Mouse (Mus musculus) neural tube, embryonic 15.5 days (tissue): Measurements from ENCODE around the gene Car1. TPM values are rescaled to one million over a fixed set of nuclear protein-coding genes. Genes with fewer than 3 reads are reported as not detected.
"Not testable (repeated sequence)": the region's sequence is repeated elsewhere in the genome, so short reads cannot be mapped to it uniquely, and the experiment has no call there.

Experiments used
- ATAC-seq: fragments of 200-750 bp; cut with Nextera tagmentation; 2 replicates; pipeline ENCODE4 v1.8.0; 2017; ENCODE audit warnings: mild to moderate bottlenecking, moderate TSS enrichment, moderate library complexity; ENCODE audit not compliant: low FRiP score
- H3K27ac ChIP-seq: fragments of 300-500 bp; sonication (generic); replicated peaks from 2 replicates; pipeline ENCODE4 v1.5.1; 2015; ENCODE audit warnings: mild to moderate bottlenecking, inconsistent platforms
- H3K27me3 ChIP-seq: fragments of 300-500 bp; sonication (generic); replicated peaks from 2 replicates; pipeline ENCODE4 v1.6.1; 2015; ENCODE audit warnings: inconsistent platforms
- H3K36me3 ChIP-seq: fragments of 300-500 bp; sonication (generic); 2 replicates; pipeline ENCODE4 v1.6.1; 2015; ENCODE audit warnings: inconsistent platforms
- H3K4me1 ChIP-seq: fragments of 300-500 bp; sonication (generic); 2 replicates; pipeline ENCODE4 v1.6.1; 2015; ENCODE audit warnings: inconsistent platforms
- H3K4me2 ChIP-seq: fragments of 300-500 bp; sonication (generic); 2 replicates; pipeline ENCODE4 v1.6.1; 2015; ENCODE audit warnings: inconsistent platforms, mild to moderate bottlenecking, moderate library complexity
- H3K4me3 ChIP-seq: fragments of 300-500 bp; sonication (generic); replicated peaks from 2 replicates; pipeline ENCODE4 v1.5.1; 2015; ENCODE audit warnings: mild to moderate bottlenecking, inconsistent platforms
- H3K9ac ChIP-seq: fragments of 300-500 bp; sonication (generic); replicated peaks from 2 replicates; pipeline ENCODE4 v1.6.1; 2015; ENCODE audit warnings: mild to moderate bottlenecking, inconsistent platforms
- H3K9me3 ChIP-seq: fragments of 300-500 bp; sonication (generic); replicated peaks from 2 replicates; pipeline ENCODE4 v1.6.1; 2016; ENCODE audit warnings: inconsistent platforms
- WGBS: fragments of 180-500 bp; shearing (Covaris S2); methylation state at CpG from one replicate; pipeline ENCODE4 v1.1.7; 2015; ENCODE audit warnings: mixed read lengths; 5-methylcytosine and 5-hydroxymethylcytosine counted together
- polyA plus RNA-seq: library from polyadenylated mRNA; unstranded; fragments of >200 nt; fragmentation: Nextera tagmentation; extraction: Ambion mirVana; gene quantifications from 2 replicates; pipeline ENCODE4 v1.2.1, GENCODE M21; 2015

Gene Car1
- polyA plus RNA-seq, 1 experiment from 2014 or later: not detected

DNA sequence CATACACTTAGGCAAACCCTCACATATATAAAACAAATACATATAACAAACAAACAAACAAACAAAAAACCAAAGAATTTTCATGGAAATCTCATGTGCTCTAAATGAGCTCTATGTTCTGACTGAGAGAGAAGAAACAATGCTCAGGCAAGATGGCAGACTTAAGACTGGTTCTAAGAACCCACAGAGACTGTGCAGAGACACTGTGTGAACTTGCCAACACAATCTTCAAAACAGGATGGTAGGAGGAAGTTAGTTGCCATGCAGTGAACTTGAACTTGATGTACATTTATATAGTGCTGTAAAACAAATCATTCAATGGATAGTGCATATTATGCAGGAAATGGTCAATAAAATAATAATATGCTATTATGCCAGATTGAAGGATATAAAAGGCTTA lies 1.5 kb downstream of the Car1 start:
- Histone ChIP-seq H3K9me3 (no peaks in the 10 kb centered on the region), H3K27ac (no peak overlapping the region), H3K36me3 (no peaks in the 10 kb centered on the region), H3K4me3 (no peak overlapping the region), H3K4me1 (no peaks in the 10 kb centered on the region), H3K27me3 (no peaks in the 10 kb centered on the region), H3K9ac (no peak overlapping the region), H3K4me2 (no peak overlapping the region)
- no peak for ATAC-seq

DNA sequence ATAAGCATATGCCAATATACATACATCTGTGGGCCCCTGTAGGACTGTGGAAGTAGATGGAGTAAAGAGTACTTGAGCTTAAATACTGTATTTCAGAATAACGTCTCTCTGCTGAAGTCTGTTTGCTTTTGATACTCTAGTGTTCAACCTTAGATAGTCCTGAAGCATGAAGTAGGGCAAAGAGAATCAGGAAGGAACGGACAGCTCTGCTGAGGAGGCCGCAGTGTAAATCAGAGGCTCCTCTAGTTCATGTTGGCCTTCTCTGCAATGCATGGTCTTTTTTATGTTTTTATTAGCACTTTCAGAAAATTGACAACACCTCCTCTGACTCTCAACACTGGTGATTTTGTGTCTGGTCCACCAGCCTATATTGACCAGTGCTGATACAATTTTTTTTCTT lies 2.2 kb downstream of the Car1 start:
- no peaks in the 10 kb centered on the region for H3K9me3 ChIP-seq
- 94% methylated on average over 3 of the region's 3 CpGs for WGBS
- no peaks in the 10 kb centered on the region for H3K4me1 ChIP-seq
- no peak overlapping the region for H3K27ac ChIP-seq
- H3K36me3 ChIP-seq: no peaks in the 10 kb centered on the region
- no peak overlapping the region for H3K9ac ChIP-seq
- H3K4me2 ChIP-seq: no peak overlapping the region
- no peak for ATAC-seq
- H3K4me3 ChIP-seq: no peak overlapping the region
- H3K27me3 ChIP-seq: no peaks in the 10 kb centered on the region

DNA sequence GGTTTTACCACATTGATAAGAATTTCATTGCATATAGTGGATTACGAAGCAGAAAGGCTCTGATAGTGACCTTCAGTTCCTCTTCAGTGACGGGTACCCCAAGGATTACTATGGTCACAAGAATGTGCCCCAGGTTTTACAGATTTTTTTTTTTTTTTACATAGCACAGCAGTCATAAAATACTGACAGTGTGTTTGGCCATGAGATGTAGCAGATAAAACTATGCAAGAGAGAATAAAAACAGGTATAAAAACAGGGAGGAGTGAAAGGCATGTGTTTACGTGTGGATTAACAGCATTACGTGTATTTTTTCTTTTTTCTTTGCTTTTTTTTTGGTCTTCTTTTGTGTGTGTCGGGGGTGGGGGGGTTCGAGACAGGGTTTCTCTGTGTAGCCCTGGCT lies 3.3 kb downstream of the Car1 start:
- no peak for ATAC-seq
- WGBS: 86% methylated on average over 6 of the region's 6 CpGs

DNA sequence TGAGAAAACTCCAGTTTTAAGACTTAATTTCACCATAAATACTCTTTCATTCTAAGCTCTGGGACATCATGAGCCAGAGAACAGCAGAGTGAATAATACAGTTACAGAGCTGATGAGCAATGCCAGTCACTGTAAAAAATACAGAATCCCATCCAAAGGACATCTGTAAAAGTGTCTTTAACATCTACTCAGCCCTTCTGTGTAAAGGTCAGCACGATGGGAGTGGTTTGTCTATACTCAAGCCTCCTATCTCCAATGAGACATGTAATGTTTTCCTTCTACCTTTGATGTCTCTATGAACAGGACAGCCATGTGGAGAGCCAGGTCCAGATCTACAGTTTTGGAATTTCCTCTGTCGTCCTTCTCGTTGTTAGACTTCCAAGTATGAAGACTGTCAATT lies 11.1 kb downstream of the Car1 start:
- Histone ChIP-seq H3K4me2 (no peak overlapping the region), H3K9me3 (no peaks in the 10 kb centered on the region), H3K4me1 (no peaks in the 10 kb centered on the region), H3K27me3 (no peaks in the 10 kb centered on the region), H3K9ac (no peak overlapping the region), H3K4me3 (no peak overlapping the region), H3K27ac (no peak overlapping the region), H3K36me3 (no peaks in the 10 kb centered on the region)
- WGBS: 95% methylated on average over 3 of the region's 3 CpGs
- ATAC-seq: no peak

More for the DNA sequence above, 3.3 kb downstream of the Car1 start:
- Histone ChIP-seq H3K4me3 (no peak overlapping the region), H3K36me3 (no peaks in the 10 kb centered on the region), H3K9ac (no peak overlapping the region), H3K4me2 (no peak overlapping the region), H3K27me3 (no peaks in the 10 kb centered on the region), H3K9me3 (no peaks in the 10 kb centered on the region), H3K4me1 (no peaks in the 10 kb centered on the region), H3K27ac (no peak overlapping the region)

DNA sequence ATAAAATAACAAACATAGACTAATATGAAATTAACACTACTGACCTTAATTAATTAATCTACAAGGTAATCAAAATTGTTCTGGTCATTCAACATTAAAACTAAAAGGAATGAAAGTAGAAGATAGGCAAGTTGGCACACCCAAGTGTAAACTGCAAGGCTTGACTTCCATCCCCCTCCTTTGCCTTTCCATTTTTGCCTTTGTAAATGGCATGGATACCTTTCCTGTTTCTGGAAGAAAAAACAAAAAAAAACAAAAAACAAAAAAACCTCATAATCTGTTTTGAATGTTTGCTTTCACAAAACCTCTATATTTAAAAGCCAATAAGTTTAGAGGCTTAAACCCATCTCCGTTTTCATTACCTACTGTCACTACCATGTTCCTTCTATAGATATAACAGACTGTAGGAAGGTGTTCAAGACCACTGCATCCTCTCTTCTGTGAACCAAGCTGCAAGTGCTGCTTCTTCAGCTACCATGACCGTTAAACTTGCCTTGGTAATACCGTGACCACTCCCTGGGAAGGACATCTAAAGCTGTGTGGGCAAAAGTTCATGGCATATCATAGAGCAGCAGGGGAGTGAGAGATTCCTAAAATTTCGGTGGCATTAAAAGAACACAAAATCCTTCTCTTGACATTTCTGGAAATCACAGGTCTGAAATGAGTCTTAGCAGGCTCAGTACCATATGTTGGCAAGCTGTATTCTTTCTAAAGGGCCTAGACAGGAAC lies 12.7 kb downstream of the Car1 start:
- no peaks in the 10 kb centered on the region for H3K36me3 ChIP-seq
- no peak overlapping the region for H3K4me2 ChIP-seq

DNA sequence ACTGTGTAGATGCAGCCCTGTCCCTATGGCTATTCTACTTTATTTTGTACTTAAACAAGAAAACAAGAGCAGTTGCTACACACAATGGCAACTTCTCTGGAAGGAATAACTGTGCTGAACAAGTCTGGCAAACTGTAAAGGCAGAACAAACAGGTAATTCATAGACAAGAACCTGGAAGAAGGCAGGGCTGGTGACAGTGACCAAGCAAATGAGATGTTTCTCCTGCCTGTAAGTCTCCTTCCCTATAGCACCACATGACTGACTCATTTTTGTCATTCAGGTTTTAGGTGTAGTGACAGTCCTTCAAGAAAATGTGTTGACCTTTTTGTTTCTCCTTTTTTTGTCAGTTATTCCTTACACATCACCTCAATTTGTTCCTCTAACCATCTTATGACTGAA lies 16.1 kb downstream of the Car1 start:
- no peaks in the 10 kb centered on the region for H3K27me3 ChIP-seq
- no peak for ATAC-seq
- no peak overlapping the region for H3K9ac ChIP-seq
- H3K27ac ChIP-seq: no peak overlapping the region
- no peaks in the 10 kb centered on the region for H3K36me3 ChIP-seq
- no peaks in the 10 kb centered on the region for H3K9me3 ChIP-seq
- no peak overlapping the region for H3K4me2 ChIP-seq
- no peaks in the 10 kb centered on the region for H3K4me1 ChIP-seq
- no peak overlapping the region for H3K4me3 ChIP-seq

More for the DNA sequence above, 12.7 kb downstream of the Car1 start:
- no peak for ATAC-seq
- no peaks in the 10 kb centered on the region for H3K27me3 ChIP-seq
- H3K9me3 ChIP-seq: no peaks in the 10 kb centered on the region
- no peak overlapping the region for H3K4me3 ChIP-seq
- 90% methylated on average over 4 of the region's 4 CpGs for WGBS
- H3K9ac ChIP-seq: no peak overlapping the region
- H3K4me1 ChIP-seq: no peaks in the 10 kb centered on the region
- no peak overlapping the region for H3K27ac ChIP-seq

DNA sequence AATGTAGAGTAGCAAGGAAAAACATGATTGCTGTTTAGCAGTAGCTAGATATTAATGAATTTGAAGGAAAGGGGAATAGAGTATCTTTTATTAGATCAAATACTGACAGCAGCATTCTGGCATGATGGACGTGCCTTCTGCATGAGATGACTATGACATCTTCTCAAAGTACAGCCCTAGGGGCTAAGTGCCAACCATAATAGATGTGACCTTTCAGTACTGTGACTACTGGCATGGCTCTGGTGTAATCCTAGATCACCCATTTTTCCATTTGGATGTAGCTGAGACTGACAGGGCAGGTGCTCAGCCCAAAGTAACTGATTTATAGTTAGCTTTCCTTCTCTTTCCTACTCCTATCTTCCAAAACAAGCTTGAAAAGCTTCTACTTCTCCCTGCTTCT lies 20.6 kb downstream of the Car1 start:
- H3K4me2 ChIP-seq: no peak overlapping the region
- ATAC-seq: no peak
- H3K9ac ChIP-seq: no peak overlapping the region
- no peak overlapping the region for H3K27ac ChIP-seq
- no peaks in the 10 kb centered on the region for H3K27me3 ChIP-seq
- 82% methylated on average over 1 of the region's 1 CpGs for WGBS
- H3K36me3 ChIP-seq: no peaks in the 10 kb centered on the region
- no peaks in the 10 kb centered on the region for H3K9me3 ChIP-seq
- no peaks in the 10 kb centered on the region for H3K4me1 ChIP-seq
- H3K4me3 ChIP-seq: no peak overlapping the region

DNA sequence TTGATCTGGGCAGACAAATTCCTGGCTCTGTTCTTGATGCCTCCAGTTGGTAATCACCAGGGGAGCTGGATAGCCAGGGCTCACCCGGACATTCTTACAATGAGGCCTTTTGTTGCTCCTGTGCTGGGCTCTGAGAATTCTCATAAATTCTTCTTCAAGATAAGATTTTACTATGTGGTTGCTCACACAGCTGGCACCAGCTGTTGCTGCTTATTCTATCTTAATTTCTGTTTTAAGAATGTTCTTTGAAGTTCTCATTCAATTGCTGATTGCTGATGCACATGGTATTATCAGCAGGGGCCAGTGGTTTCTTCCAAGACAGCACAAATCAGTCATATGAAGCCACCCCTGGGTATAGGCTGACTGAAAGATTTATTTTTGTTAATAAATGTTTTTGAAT lies 21.0 kb downstream of the Car1 start:
- WGBS: 41% methylated on average over 1 of the region's 1 CpGs

DNA sequence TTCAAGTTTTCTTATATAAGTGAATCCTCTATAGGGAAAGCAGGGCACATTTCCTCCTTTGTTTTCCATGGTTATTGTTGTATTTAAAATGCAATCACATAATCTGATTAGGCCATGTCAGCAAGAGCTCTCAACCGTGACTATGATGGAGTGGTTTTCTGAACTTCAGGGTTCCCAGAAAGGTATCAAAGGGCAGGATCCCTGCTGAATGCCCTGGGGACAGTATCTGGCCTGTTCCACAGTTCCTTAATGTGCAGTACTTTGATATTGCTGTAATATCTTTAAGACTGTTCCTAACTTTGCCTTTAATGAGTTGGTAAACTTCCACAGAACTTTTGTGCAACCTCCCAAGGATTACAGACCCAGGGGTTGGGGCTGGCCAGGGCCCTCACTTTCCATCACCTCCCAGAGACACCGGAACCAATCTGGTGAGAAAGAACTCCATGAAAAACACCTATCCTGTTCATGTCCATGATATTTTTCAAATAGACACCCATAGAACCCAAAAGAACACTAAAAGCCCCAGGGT lies 21.6 kb downstream of the Car1 start:
- no peaks in the 10 kb centered on the region for H3K4me1 ChIP-seq
- 87% methylated on average over 2 of the region's 2 CpGs for WGBS
- no peak for ATAC-seq
- no peaks in the 10 kb centered on the region for H3K36me3 ChIP-seq
- H3K4me2 ChIP-seq: no peak overlapping the region
- H3K4me3 ChIP-seq: no peak overlapping the region
- H3K9me3 ChIP-seq: no peaks in the 10 kb centered on the region
- H3K27ac ChIP-seq: no peak overlapping the region
- no peak overlapping the region for H3K9ac ChIP-seq
- no peaks in the 10 kb centered on the region for H3K27me3 ChIP-seq

More for the DNA sequence above, 21.0 kb downstream of the Car1 start:
- Histone ChIP-seq H3K4me1 (no peaks in the 10 kb centered on the region), H3K4me2 (no peak overlapping the region), H3K27me3 (no peaks in the 10 kb centered on the region), H3K9ac (no peak overlapping the region), H3K9me3 (no peaks in the 10 kb centered on the region), H3K27ac (no peak overlapping the region), H3K4me3 (no peak overlapping the region), H3K36me3 (no peaks in the 10 kb centered on the region)
- no peak for ATAC-seq

DNA sequence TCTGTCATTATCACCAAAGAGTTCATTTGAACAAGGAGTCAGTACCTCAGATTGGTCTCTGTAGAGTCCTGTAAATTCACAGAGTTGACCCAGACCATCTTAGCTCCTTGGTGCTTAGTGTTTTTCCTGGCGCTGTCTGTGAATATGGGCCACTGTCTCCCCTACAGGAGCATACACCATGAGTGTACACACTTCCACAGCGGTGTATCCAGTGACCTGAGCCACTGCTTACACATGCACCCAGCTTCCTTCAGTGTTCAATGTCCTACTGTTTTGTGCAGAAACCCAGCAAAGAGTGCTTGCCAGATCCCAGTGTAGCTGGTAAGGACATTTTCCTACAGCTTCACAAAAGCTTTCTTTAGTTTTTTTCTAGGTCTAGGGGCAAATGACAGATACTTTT lies 22.8 kb downstream of the Car1 start:
- Histone ChIP-seq H3K4me1 (no peaks in the 10 kb centered on the region), H3K27ac (no peak overlapping the region), H3K36me3 (no peaks in the 10 kb centered on the region), H3K27me3 (no peaks in the 10 kb centered on the region), H3K9me3 (no peaks in the 10 kb centered on the region), H3K4me3 (no peak overlapping the region), H3K4me2 (no peak overlapping the region), H3K9ac (no peak overlapping the region)
- no peak for ATAC-seq
- 82% methylated on average over 2 of the region's 2 CpGs for WGBS

DNA sequence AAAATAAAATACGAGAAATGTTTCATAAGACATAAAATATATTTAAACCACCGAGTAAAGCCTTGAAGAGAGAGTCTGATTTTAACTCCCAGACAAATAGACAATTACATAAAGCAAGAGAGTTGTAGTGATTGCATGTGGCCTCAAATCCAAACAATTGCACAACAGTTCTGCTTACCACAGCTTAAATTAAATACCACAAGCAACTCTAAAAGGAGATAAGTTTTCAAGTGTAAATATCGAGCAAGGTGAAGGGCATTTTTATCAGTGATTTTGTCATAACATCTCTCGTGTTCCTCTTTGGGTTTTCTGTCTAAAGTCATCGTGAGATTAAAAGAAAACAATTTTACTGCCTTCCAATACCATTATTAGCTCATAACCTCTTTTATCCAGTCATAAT lies 25.0 kb downstream of the Car1 start:
- not testable (repeated sequence) for H3K4me3 ChIP-seq, H3K36me3 ChIP-seq, H3K27me3 ChIP-seq, ATAC-seq, H3K27ac ChIP-seq, H3K4me2 ChIP-seq, H3K4me1 ChIP-seq, H3K9me3 ChIP-seq, H3K9ac ChIP-seq
- WGBS: 85% methylated on average over 5 of the region's 5 CpGs

DNA sequence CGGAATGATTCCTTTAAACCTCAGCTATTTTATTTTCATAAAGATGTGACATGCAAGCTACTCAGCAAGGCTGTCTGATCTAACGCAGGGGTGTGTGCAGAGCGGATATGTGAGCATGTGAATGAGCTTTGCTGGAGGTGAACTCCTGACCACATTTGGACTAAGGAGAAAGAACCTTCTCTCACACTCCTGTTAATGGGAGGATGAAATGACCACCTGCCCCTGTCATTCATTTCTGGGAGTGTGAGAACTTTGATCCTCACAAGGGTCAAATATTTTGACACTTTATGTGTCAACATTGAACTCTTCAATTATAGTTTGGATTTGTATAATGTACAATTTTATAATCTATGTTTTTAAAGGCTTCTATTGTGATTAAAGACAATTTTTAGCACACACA lies 25.8 kb downstream of the Car1 start:
- H3K4me2 ChIP-seq, H3K4me1 ChIP-seq, H3K36me3 ChIP-seq, ATAC-seq, H3K9ac ChIP-seq, H3K27ac ChIP-seq, H3K4me3 ChIP-seq, H3K27me3 ChIP-seq, H3K9me3 ChIP-seq: not testable (repeated sequence)
- 91% methylated on average over 3 of the region's 3 CpGs for WGBS
